Mouse (Mus musculus) CH12.LX (cell line): ENCODE data around the gene Dnajb4. TPM values are rescaled to one million over a fixed set of nuclear protein-coding genes. Genes with fewer than 3 reads are reported as not detected.

Experiments
- DNase-seq: peaks from one replicate; pipeline ENCODE4 v3.0.0-alpha.2; 2013; ENCODE audit errors: extremely low read depth
- H3K27ac ChIP-seq: 2 replicates; pipeline ENCODE4 v1.5.1; 2012; ENCODE audit warnings: low read depth, mild to moderate bottlenecking, control low read depth, moderate library complexity; ENCODE audit not compliant: insufficient read depth
- H3K27me3 ChIP-seq: replicated peaks from 2 replicates; pipeline ENCODE3; 2012; ENCODE audit warnings: inconsistent platforms
- H3K36me3 ChIP-seq, 2 experiments: replicated peaks in 1 of 2; 2 replicates each; pipeline versions ENCODE3 to v1.6.1; 2012; ENCODE audit warnings: inconsistent platforms in 1 of 2, low read length in 1 of 2, mild to moderate bottlenecking in 1 of 2, mixed read lengths in 1 of 2, moderate library complexity in 1 of 2; ENCODE audit not compliant: control insufficient read depth in 1 of 2, insufficient read depth in 1 of 2
- H3K4me1 ChIP-seq, 2 experiments: 2 replicates each; pipeline ENCODE4 v1.6.1; 2012; ENCODE audit warnings: inconsistent platforms in 1 of 2, moderate library complexity in 1 of 2; ENCODE audit not compliant: insufficient read depth in 2 of 2, control insufficient read depth in 1 of 2
- H3K4me2 ChIP-seq: 2 replicates; pipeline ENCODE4 v1.6.1; 2012; ENCODE audit warnings: low read depth, mild to moderate bottlenecking, control low read depth; ENCODE audit not compliant: poor library complexity, insufficient read depth, severe bottlenecking
- H3K4me3 ChIP-seq, 3 experiments: fragments of 150-350 bp in 1 of 3; sonication (generic) in 1 of 3; replicated peaks in 1 of 3; 2 replicates each; pipeline versions ENCODE3 to v1.5.1; 2011 to 2012; ENCODE audit warnings: low read depth in 2 of 3, low read length in 2 of 3, mild to moderate bottlenecking in 2 of 3, moderate library complexity in 2 of 3, control low read depth in 1 of 3, improper control_type of control experiment in 1 of 3, inconsistent platforms in 1 of 3, mixed read lengths in 1 of 3; ENCODE audit not compliant: poor library complexity in 1 of 3
- H3K79me2 ChIP-seq: replicated peaks from 2 replicates; pipeline ENCODE4 v1.6.1; 2012; ENCODE audit warnings: mild to moderate bottlenecking, moderate library complexity; ENCODE audit not compliant: control insufficient read depth, poor library complexity, insufficient read depth, severe bottlenecking; ENCODE audit errors: extremely low read depth
- H3K9ac ChIP-seq: 2 replicates; pipeline ENCODE4 v1.6.1; 2012; ENCODE audit warnings: low read depth, mild to moderate bottlenecking, control low read depth, moderate library complexity; ENCODE audit not compliant: insufficient read depth
- H3K9me3 ChIP-seq: replicated peaks from 2 replicates; pipeline ENCODE3; 2012; ENCODE audit warnings: low read length, inconsistent platforms, mixed read lengths
- BHLHE40 ChIP-seq: IDR thresholded peaks from 2 replicates; pipeline ENCODE4 v1.6.1; 2011; ENCODE audit warnings: mild to moderate bottlenecking, low read depth, low read length, improper control_type of control experiment
- CHD1 ChIP-seq: IDR thresholded peaks from 2 replicates; pipeline ENCODE4 v1.6.1; 2012; ENCODE audit warnings: low read depth, low read length, improper control_type of control experiment, inconsistent platforms
- CHD2 ChIP-seq: IDR thresholded peaks from 2 replicates; pipeline ENCODE4 v1.6.1; 2011; ENCODE audit warnings: low read length, improper control_type of control experiment
- CTCF ChIP-seq, 2 experiments: IDR thresholded peaks in 1 of 2; conservative IDR thresholded peaks in 1 of 2; 2 replicates each; pipeline ENCODE4 v1.5.1; 2011 to 2012; ENCODE audit warnings: low read depth in 2 of 2, low read length in 2 of 2, improper control_type of control experiment in 1 of 2, inconsistent platforms in 1 of 2, mild to moderate bottlenecking in 1 of 2, moderate library complexity in 1 of 2
- E2F4 ChIP-seq: IDR thresholded peaks from 2 replicates; pipeline ENCODE4 v1.6.1; 2011; ENCODE audit warnings: low read depth, low read length, improper control_type of control experiment; ENCODE audit not compliant: insufficient replicate concordance
- ELF1 ChIP-seq: IDR thresholded peaks from 2 replicates; pipeline ENCODE4 v1.6.1; 2014; ENCODE audit warnings: low read depth, mild to moderate bottlenecking, inconsistent platforms, low read length, improper control_type of control experiment
- ETS1 ChIP-seq: conservative IDR thresholded peaks from 2 replicates; pipeline ENCODE4 v1.6.1; 2012; ENCODE audit warnings: low read depth, mild to moderate bottlenecking, inconsistent platforms, low read length, improper control_type of control experiment, moderate library complexity
- GABPA ChIP-seq: IDR thresholded peaks from 2 replicates; pipeline ENCODE4 v1.6.1; 2012; ENCODE audit warnings: low read depth, low read length, improper control_type of control experiment, inconsistent platforms; ENCODE audit not compliant: insufficient replicate concordance
- HCFC1 ChIP-seq: IDR thresholded peaks from 2 replicates; pipeline ENCODE4 v1.6.1; 2012; ENCODE audit warnings: low read depth, mild to moderate bottlenecking, inconsistent platforms, low read length, improper control_type of control experiment
- IRF4 ChIP-seq: IDR thresholded peaks from 2 replicates; pipeline ENCODE4 v1.6.1; 2014; ENCODE audit warnings: low read depth, mild to moderate bottlenecking, inconsistent platforms, low read length, improper control_type of control experiment
- JUN ChIP-seq: IDR thresholded peaks from 2 replicates; pipeline ENCODE4 v1.6.1; 2011; ENCODE audit warnings: low read depth, mild to moderate bottlenecking, low read length, improper control_type of control experiment, moderate library complexity; ENCODE audit not compliant: insufficient read depth
- JUND ChIP-seq: conservative IDR thresholded peaks from 2 replicates; pipeline ENCODE4 v1.6.1; 2011; ENCODE audit warnings: low read depth, low read length, improper control_type of control experiment
- KAT2A ChIP-seq: IDR thresholded peaks from 2 replicates; pipeline ENCODE4 v1.6.1; 2012; ENCODE audit warnings: low read length, improper control_type of control experiment, inconsistent platforms; ENCODE audit not compliant: insufficient replicate concordance
- MAFK ChIP-seq: IDR thresholded peaks from 2 replicates; pipeline ENCODE4 v1.6.1; 2011; ENCODE audit warnings: low read length, improper control_type of control experiment; ENCODE audit not compliant: insufficient replicate concordance
- MAX ChIP-seq: IDR thresholded peaks from 2 replicates; pipeline ENCODE4 v1.6.1; 2011; ENCODE audit warnings: low read length, improper control_type of control experiment
- MAZ ChIP-seq: IDR thresholded peaks from 2 replicates; pipeline ENCODE4 v1.6.1; 2012; ENCODE audit warnings: low read depth, mild to moderate bottlenecking, inconsistent platforms, low read length, improper control_type of control experiment, moderate library complexity
- MEF2A ChIP-seq: IDR thresholded peaks from 2 replicates; pipeline ENCODE4 v1.6.1; 2014; ENCODE audit warnings: low read depth, mild to moderate bottlenecking, inconsistent platforms, low read length, improper control_type of control experiment, borderline replicate concordance
- MXI1 ChIP-seq: IDR thresholded peaks from 2 replicates; pipeline ENCODE4 v1.6.1; 2011; ENCODE audit warnings: mild to moderate bottlenecking, low read depth, low read length, improper control_type of control experiment
- MYC ChIP-seq: IDR thresholded peaks from 2 replicates; pipeline ENCODE4 v1.6.1; 2011; ENCODE audit warnings: low read depth, mild to moderate bottlenecking, improper control_type of control experiment, low read length
- NELFE ChIP-seq: IDR thresholded peaks from 2 replicates; pipeline ENCODE4 v1.6.1; 2011; ENCODE audit warnings: low read depth, low read length, improper control_type of control experiment
- PAX5 ChIP-seq: IDR thresholded peaks from 2 replicates; pipeline ENCODE4 v1.6.1; 2012; ENCODE audit warnings: low read length, inconsistent platforms, mixed read lengths
- POLR2A ChIP-seq: IDR thresholded peaks from 2 replicates; pipeline ENCODE4 v1.6.1; 2011; ENCODE audit warnings: low read depth, mild to moderate bottlenecking, improper control_type of control experiment, low read length
- POLR2AphosphoS2 ChIP-seq: IDR thresholded peaks from 2 replicates; pipeline ENCODE4 v1.6.1; 2011; ENCODE audit warnings: low read depth, low read length, improper control_type of control experiment
- RAD21 ChIP-seq: IDR thresholded peaks from 2 replicates; pipeline ENCODE4 v1.6.1; 2011; ENCODE audit warnings: low read depth, mild to moderate bottlenecking, low read length, improper control_type of control experiment, moderate library complexity
- RCOR1 ChIP-seq: conservative IDR thresholded peaks from 2 replicates; pipeline ENCODE4 v1.6.1; 2012; ENCODE audit warnings: low read depth, mild to moderate bottlenecking, inconsistent platforms, low read length, improper control_type of control experiment
- SIN3A ChIP-seq: IDR thresholded peaks from 2 replicates; pipeline ENCODE4 v1.6.1; 2012; ENCODE audit warnings: low read length, improper control_type of control experiment, inconsistent platforms
- SMC3 ChIP-seq: IDR thresholded peaks from 2 replicates; pipeline ENCODE4 v1.6.1; 2011; ENCODE audit warnings: low read depth, low read length, improper control_type of control experiment
- TBP ChIP-seq: conservative IDR thresholded peaks from 2 replicates; pipeline ENCODE4 v1.6.1; 2011; ENCODE audit warnings: low read depth, low read length, improper control_type of control experiment
- TCF12 ChIP-seq: IDR thresholded peaks from 2 replicates; pipeline ENCODE4 v1.6.1; 2014; ENCODE audit warnings: low read depth, mild to moderate bottlenecking, inconsistent platforms, low read length, improper control_type of control experiment
- UBTF ChIP-seq: IDR thresholded peaks from 2 replicates; pipeline ENCODE4 v1.6.1; 2012; ENCODE audit warnings: low read depth, mild to moderate bottlenecking, inconsistent platforms, low read length, improper control_type of control experiment, moderate library complexity
- USF1 ChIP-seq: IDR thresholded peaks from 2 replicates; pipeline ENCODE4 v1.6.1; 2014; ENCODE audit warnings: low read depth, mild to moderate bottlenecking, inconsistent platforms, low read length, improper control_type of control experiment
- ZC3H11A ChIP-seq: IDR thresholded peaks from 2 replicates; pipeline ENCODE4 v1.6.1; 2012; ENCODE audit warnings: low read depth, mild to moderate bottlenecking, inconsistent platforms, low read length, improper control_type of control experiment
- ZKSCAN1 ChIP-seq: IDR thresholded peaks from 2 replicates; pipeline ENCODE4 v1.6.1; 2012; ENCODE audit warnings: low read depth, inconsistent platforms, low read length, improper control_type of control experiment, borderline replicate concordance
- ZMIZ1 ChIP-seq: IDR thresholded peaks from 2 replicates; pipeline ENCODE4 v1.6.1; 2012; ENCODE audit warnings: low read depth, mild to moderate bottlenecking, inconsistent platforms, low read length, improper control_type of control experiment
- ZNF384 ChIP-seq: IDR thresholded peaks from 2 replicates; pipeline ENCODE4 v1.6.1; 2012; ENCODE audit warnings: low read depth, low read length, improper control_type of control experiment, inconsistent platforms
- dilution Hi-C: fragments of 300-500 bp; cut with MboI; formaldehyde crosslinking; loops from 2 replicates; pipeline ENCODE4 v1.14.3; 2020; ENCODE audit warnings: low sequenced_read_pairs; ENCODE audit not compliant: extremely low pct_unique_long_range_greater_than_20kb, extremely low pct_ligation_motif_present
- in situ Hi-C: fragments of 300-500 bp; cut with MboI; formaldehyde crosslinking; loops from 3 replicates; pipeline ENCODE4 v1.14.3; 2019; ENCODE audit warnings: low sequenced_read_pairs, low pct_ligation_motif_present, low pct_unique_long_range_greater_than_20kb, mixed read lengths
- polyA plus RNA-seq: library from polyadenylated mRNA; unstranded; fragments of >175 nt; gene quantifications from 2 replicates; pipeline ENCODE4 v1.2.1, GENCODE M21; 2012; ENCODE audit warnings: low read depth; ENCODE audit not compliant: insufficient read length
- total RNA-seq, 2 experiments: library from RNA; depleted of rRNA; stranded (reverse); fragments of 300-350 nt in 1 of 2; fragments of >200 nt in 1 of 2; gene quantifications; 2 replicates each; pipeline ENCODE4 v1.2.3; 2012 to 2014

Dnajb4 gene
- total and polyA plus RNA-seq, 3 experiments, result 11.7 to 26.4 (median 17.7) TPM

DNA sequence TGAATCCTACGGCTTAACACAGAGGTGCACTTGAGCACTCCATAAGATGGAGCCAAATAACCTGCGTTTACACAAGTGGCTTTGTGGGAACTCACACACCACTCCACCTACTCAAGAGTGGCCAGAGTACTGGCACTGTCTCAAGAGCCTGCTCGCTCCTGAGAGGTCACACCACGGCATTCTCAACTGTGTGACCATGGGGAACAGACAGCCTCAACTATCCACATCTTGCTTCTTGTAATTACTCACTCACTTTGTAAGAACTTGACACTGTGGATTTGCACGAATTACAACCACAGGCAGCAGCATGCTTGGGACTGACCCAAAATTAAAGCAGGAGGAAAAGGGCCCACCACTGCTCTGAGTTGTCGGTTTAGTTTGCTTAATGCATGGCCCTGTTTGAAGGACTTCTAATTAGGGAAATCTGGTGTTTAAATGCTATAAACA lies 18.3 kb downstream of the Dnajb4 start:
- peaks cover 24% of the 10 kb centered on the region for H3K79me2 ChIP-seq
- peak overlapping the region; percentile 62 to 89 (median 70) for H3K4me3 ChIP-seq
- H3K9ac ChIP-seq, result peak overlapping the region; percentile 99
- H3K9me3 ChIP-seq, result no peaks in the 10 kb centered on the region
- peak overlapping the region; percentile 47 for H3K4me2 ChIP-seq
- peak; percentile 70 for DNase-seq
- peaks cover 7 to 38% of the 10 kb centered on the region in 2 experiments for H3K4me1 ChIP-seq
- TF ChIP-seq NELFE (no peak), RCOR1 (no peak), CTCF (conservative IDR thresholded peaks at IDR 0.05 in 1 of 2, IDR thresholded peaks at IDR 0.05 in 1 of 2; ENCODE audit: low read depth in 2 of 2, low read length in 2 of 2) (peak; percentile 9 to 57; a peak in 3 of 4 replicates), GABPA (no peak), CHD1 (no peak; the same call in 1 of the 2 replicates), USF1 (no peak), ZKSCAN1 (no peak), E2F4 (no peak), POLR2A (peak; percentile 44; the same call in 1 of the 2 replicates), MAX (no peak), HCFC1 (no peak), TCF12 (no peak; the same call in 1 of the 2 replicates), ZC3H11A (no peak), MEF2A (no peak), TBP (peak; percentile 59), MXI1 (peak; percentile 90), JUND (no peak; the same call in 1 of the 2 replicates), POLR2AphosphoS2 (no peak), SMC3 (no peak), CHD2 (no peak), KAT2A (no peak), UBTF (no peak), ETS1 (no peak), ELF1 (no peak), MAZ (no peak), ZNF384 (no peak), SIN3A (peak; percentile 79; the same call in 1 of the 2 replicates), MAFK (no peak), MYC (no peak; the same call in 1 of the 2 replicates), PAX5 (no peak), RAD21 (peak; percentile 69), ZMIZ1 (no peak), BHLHE40 (no peak), IRF4 (0 out of 2 replicates have a peak, but pooled peaks have one; percentile 29), JUN (no peak)
- peaks cover under 1 to 6% of the 10 kb centered on the region in 2 experiments for H3K36me3 ChIP-seq
- in situ Hi-C loops (loop anchor here (5.0 kb wide), 1 partner anchor 70 kb away; no protein-coding TSS in a partner anchor), dilution Hi-C loops (no loop called here)
- H3K27ac ChIP-seq, result peak overlapping the region; percentile 14; the same call in 1 of the 2 replicates
- H3K27me3 ChIP-seq, result peaks cover 2% of the 10 kb centered on the region
